Mouse (Mus musculus) forebrain, embryonic 11.5 days (tissue): ENCODE data around the gene Gabrr3. TPM values are rescaled to one million over a fixed set of nuclear protein-coding genes. Genes with fewer than 3 reads are reported as not detected.

Experiments used
- ATAC-seq: fragments of 200-750 bp; cut with Nextera tagmentation; replicated peaks from 2 replicates; pipeline ENCODE4 v1.8.0; 2017; ENCODE audit warnings: moderate TSS enrichment; ENCODE audit not compliant: low FRiP score
- DNase-seq: peaks from one replicate; pipeline ENCODE4 v3.0.0-alpha.2; 2017; ENCODE audit warnings: low spot score
- H3K27ac ChIP-seq: fragments of 300-500 bp; sonication (generic); 2 replicates; pipeline ENCODE4 v1.5.1; 2014; ENCODE audit warnings: low read depth, low read length
- H3K27me3 ChIP-seq: fragments of 300-500 bp; sonication (generic); 2 replicates; pipeline ENCODE4 v1.6.1; 2014; ENCODE audit warnings: mild to moderate bottlenecking, low read length, mixed read lengths; ENCODE audit not compliant: control insufficient read depth, insufficient read depth
- H3K36me3 ChIP-seq: fragments of 300-500 bp; sonication (generic); 2 replicates; pipeline ENCODE4 v1.6.1; 2014; ENCODE audit warnings: mild to moderate bottlenecking, low read length, moderate library complexity, mixed read lengths; ENCODE audit not compliant: control insufficient read depth, insufficient read depth
- H3K4me1 ChIP-seq: fragments of 300-500 bp; sonication (generic); replicated peaks from 2 replicates; pipeline ENCODE4 v1.6.1; 2014; ENCODE audit warnings: low read length, mixed read lengths; ENCODE audit not compliant: control insufficient read depth, insufficient read depth
- H3K4me2 ChIP-seq: fragments of 300-500 bp; sonication (generic); 2 replicates; pipeline ENCODE4 v1.6.1; 2014; ENCODE audit warnings: low read depth, mild to moderate bottlenecking, low read length, moderate library complexity, mixed read lengths; ENCODE audit not compliant: severe bottlenecking
- H3K4me3 ChIP-seq: fragments of 300-500 bp; sonication (generic); 2 replicates; pipeline ENCODE4 v1.5.1; 2014; ENCODE audit warnings: low read depth, low read length
- H3K9ac ChIP-seq: fragments of 300-500 bp; sonication (generic); 2 replicates; pipeline ENCODE4 v1.6.1; 2014; ENCODE audit warnings: low read length
- H3K9me3 ChIP-seq: fragments of 300-500 bp; sonication (generic); 2 replicates; pipeline ENCODE4 v1.6.1; 2016; ENCODE audit warnings: low read length, mixed read lengths; ENCODE audit not compliant: control insufficient read depth
- WGBS: fragments of 180-500 bp; shearing (Covaris S2); extraction: QIAGEN DNeasy Blood & Tissue Kit; methylation state at CpG from one replicate; pipeline ENCODE4 v1.1.7; 2014; 5-methylcytosine and 5-hydroxymethylcytosine counted together
- polyA plus RNA-seq: library from polyadenylated mRNA; unstranded; fragments of >200 nt; fragmentation: Nextera tagmentation; extraction: Ambion mirVana; gene quantifications from 2 replicates; pipeline ENCODE4 v1.2.1, GENCODE M21; 2014

The Gabrr3 gene
- polyA plus RNA-seq, 1 experiment from 2014 or later = 0.07 TPM

- Histone ChIP-seq H3K4me3 (no peak overlapping the region), H3K4me1 (no peaks in the 10 kb centered on the region), H3K36me3 (no peaks in the 10 kb centered on the region; the same call in 1 of the 2 replicates), H3K27ac (no peak overlapping the region), H3K9ac (no peak overlapping the region), H3K4me2 (no peak overlapping the region), H3K9me3 (no peaks in the 10 kb centered on the region), H3K27me3 (no peaks in the 10 kb centered on the region)
- ATAC-seq = no peak
- WGBS = 83% methylated on average over 3 of the region's 3 CpGs
- DNase-seq = no peak
Observed at GRCm38 (mm10) chr16:59477955-59478354, 70.8 kb downstream of the Gabrr3 start.

- Histone ChIP-seq H3K4me3 (no peak overlapping the region), H3K27me3 (no peaks in the 10 kb centered on the region), H3K27ac (no peak overlapping the region), H3K36me3 (peaks cover 6% of the 10 kb centered on the region; the same call in 1 of the 2 replicates), H3K9me3 (no peaks in the 10 kb centered on the region), H3K9ac (no peak overlapping the region), H3K4me2 (no peak overlapping the region), H3K4me1 (no peaks in the 10 kb centered on the region)
- WGBS = 93% methylated on average over 7 of the region's 7 CpGs
- DNase-seq = no peak
- ATAC-seq = no peak
Observed at GRCm38 (mm10) chr16:59487239-59487638, 80.1 kb downstream of the Gabrr3 start.

GRCm38 (mm10) chr16:59487975-59488548 is 80.9 kb downstream of the Gabrr3 start:
- no peak for ATAC-seq
- H3K36me3 ChIP-seq = peaks cover 6% of the 10 kb centered on the region; the same call in 1 of the 2 replicates
- no peak overlapping the region for H3K4me2 ChIP-seq
- H3K9me3 ChIP-seq = no peaks in the 10 kb centered on the region
- WGBS = 90% methylated on average over 9 of the region's 9 CpGs
- no peaks in the 10 kb centered on the region for H3K27me3 ChIP-seq
- no peak overlapping the region for H3K4me3 ChIP-seq
- H3K9ac ChIP-seq = no peak overlapping the region
- no peaks in the 10 kb centered on the region for H3K4me1 ChIP-seq
- DNase-seq = no peak
- H3K27ac ChIP-seq = no peak overlapping the region

GRCm38 (mm10) chr16:59493199-59493598 is 86.1 kb downstream of the Gabrr3 start:
- no peak for DNase-seq
- Histone ChIP-seq H3K4me2 (no peak overlapping the region), H3K27ac (no peak overlapping the region), H3K9me3 (no peaks in the 10 kb centered on the region), H3K27me3 (no peaks in the 10 kb centered on the region), H3K36me3 (peaks cover 4% of the 10 kb centered on the region; the same call in 1 of the 2 replicates), H3K9ac (no peak overlapping the region), H3K4me3 (no peak overlapping the region), H3K4me1 (no peaks in the 10 kb centered on the region)
- ATAC-seq = no peak
- WGBS = 95% methylated on average over 14 of the region's 14 CpGs

GRCm38 (mm10) chr16:59497947-59498346 is 90.8 kb downstream of the Gabrr3 start:
- H3K4me3 ChIP-seq = no peak overlapping the region
- DNase-seq (no peak), ATAC-seq (no peak)
- H3K9me3 ChIP-seq = no peaks in the 10 kb centered on the region
- no peaks in the 10 kb centered on the region for H3K27me3 ChIP-seq
- 92% methylated on average over 1 of the region's 1 CpGs for WGBS
- no peaks in the 10 kb centered on the region for H3K4me1 ChIP-seq
- no peak overlapping the region for H3K9ac ChIP-seq
- no peak overlapping the region for H3K4me2 ChIP-seq
- no peak overlapping the region for H3K27ac ChIP-seq
- H3K36me3 ChIP-seq = no peaks in the 10 kb centered on the region; the same call in 1 of the 2 replicates

- H3K4me3 ChIP-seq = no peak overlapping the region
- no peak for DNase-seq
Observed at GRCm38 (mm10) chr16:59499180-59499579, 92.0 kb downstream of the Gabrr3 start.

GRCm38 (mm10) chr16:59509830-59510229 is 102.7 kb downstream of the Gabrr3 start:
- H3K27me3 ChIP-seq = no peaks in the 10 kb centered on the region

More at GRCm38 (mm10) chr16:59499180-59499579, 92.0 kb downstream of the Gabrr3 start:
- WGBS = 86% methylated on average over 3 of the region's 3 CpGs
- H3K9me3 ChIP-seq = no peaks in the 10 kb centered on the region
- no peak overlapping the region for H3K9ac ChIP-seq
- no peaks in the 10 kb centered on the region for H3K4me1 ChIP-seq
- no peak overlapping the region for H3K4me2 ChIP-seq
- H3K36me3 ChIP-seq = no peaks in the 10 kb centered on the region
- no peaks in the 10 kb centered on the region for H3K27me3 ChIP-seq
- no peak for ATAC-seq
- H3K27ac ChIP-seq = no peak overlapping the region

More at GRCm38 (mm10) chr16:59509830-59510229, 102.7 kb downstream of the Gabrr3 start:
- Histone ChIP-seq H3K27ac (no peak overlapping the region), H3K9ac (no peak overlapping the region), H3K4me2 (no peak overlapping the region), H3K4me1 (no peaks in the 10 kb centered on the region), H3K4me3 (no peak overlapping the region), H3K9me3 (no peaks in the 10 kb centered on the region), H3K36me3 (no peaks in the 10 kb centered on the region)
- no peak for ATAC-seq
- no peak for DNase-seq
- 91% methylated on average over 5 of the region's 5 CpGs for WGBS

Other genes with a start within 250 kb of the Gabrr3 start
- not detected in 2 replicates for gene Olfr196, start 236.9 kb upstream of the Gabrr3 start, polyA plus RNA-seq
- gene Olfr198, start 203.8 kb upstream of the Gabrr3 start, polyA plus RNA-seq = not detected in 2 replicates
- gene Olfr199, start 187.6 kb upstream of the Gabrr3 start, polyA plus RNA-seq = not detected in 2 replicates
- not detected in 2 replicates for gene Olfr201, start 134.7 kb upstream of the Gabrr3 start, polyA plus RNA-seq
- gene Olfr202, start 120.5 kb upstream of the Gabrr3 start, polyA plus RNA-seq = not detected in 2 replicates
- not detected in 2 replicates for gene Olfr203, start 108.5 kb upstream of the Gabrr3 start, polyA plus RNA-seq
- gene Olfr204, start 89.1 kb upstream of the Gabrr3 start, polyA plus RNA-seq = not detected in 2 replicates
- gene Olfr205, start 76.2 kb upstream of the Gabrr3 start, polyA plus RNA-seq = not detected in 2 replicates
- not detected in 2 replicates for gene Olfr206, start 58.1 kb upstream of the Gabrr3 start, polyA plus RNA-seq
- gene Olfr209, start 43.3 kb upstream of the Gabrr3 start, polyA plus RNA-seq = not detected in 2 replicates
- 30.7 and 31.1 TPM in 2 replicates for gene Riox2, start 64.4 kb downstream of the Gabrr3 start, polyA plus RNA-seq
- 6.0 and 6.5 TPM in 2 replicates for gene Crybg3, start 193.6 kb downstream of the Gabrr3 start, polyA plus RNA-seq
- 54.4 and 55.6 TPM in 2 replicates for gene Arl6, start 232.1 kb downstream of the Gabrr3 start, polyA plus RNA-seq